Mouse (Mus musculus) heart, embryonic 14.5 days (tissue): ENCODE data around the gene Mfsd4b3. TPM values are rescaled to one million over a fixed set of nuclear protein-coding genes. Genes with fewer than 3 reads are reported as not detected.
A peak's percentile ranks its signal among the peaks of the same experiment; 100 is the strongest.
"Not testable (repeated sequence)": the region's sequence is repeated elsewhere in the genome, so short reads cannot be mapped to it uniquely, and the experiment has no call there.

Experiments used
- ATAC-seq: fragments of 200-750 bp; cut with Nextera tagmentation; 2 replicates; pipeline ENCODE4 v1.8.0; 2017; ENCODE audit warnings: low read depth, moderate TSS enrichment; ENCODE audit not compliant: insufficient number of reproducible peaks, insufficient read depth, low FRiP score
- H3K27ac ChIP-seq, 2 experiments: fragments of 200-500 bp in 1 of 2; fragments of 300-500 bp in 1 of 2; sonication (generic) in 1 of 2; replicated peaks in 1 of 2; 2 replicates each; pipeline ENCODE4 v1.5.1; 2012 to 2014; ENCODE audit warnings: low read depth in 2 of 2, low read length in 2 of 2, control low read depth in 1 of 2, mild to moderate bottlenecking in 1 of 2, mixed read lengths in 1 of 2; ENCODE audit not compliant: control insufficient read depth in 1 of 2, insufficient read depth in 1 of 2
- H3K27me3 ChIP-seq: fragments of 300-500 bp; sonication (generic); 2 replicates; pipeline ENCODE4 v1.6.1; 2014; ENCODE audit warnings: mild to moderate bottlenecking, low read length, control low read depth; ENCODE audit not compliant: control insufficient read depth, insufficient read depth
- H3K36me3 ChIP-seq: fragments of 300-500 bp; sonication (generic); 2 replicates; pipeline ENCODE4 v1.6.1; 2014; ENCODE audit warnings: mild to moderate bottlenecking, control low read depth, low read length, mixed read lengths; ENCODE audit not compliant: control insufficient read depth, insufficient read depth
- H3K4me1 ChIP-seq, 2 experiments: fragments of 200-500 bp in 1 of 2; fragments of 300-500 bp in 1 of 2; sonication (generic) in 1 of 2; 2 replicates each; pipeline ENCODE4 v1.6.1; 2012 to 2014; ENCODE audit warnings: low read length in 2 of 2, control low read depth in 1 of 2, mixed read lengths in 1 of 2; ENCODE audit not compliant: control insufficient read depth in 2 of 2, insufficient read depth in 2 of 2
- H3K4me2 ChIP-seq: fragments of 300-500 bp; sonication (generic); 2 replicates; pipeline ENCODE4 v1.6.1; 2014; ENCODE audit warnings: mild to moderate bottlenecking, low read length
- H3K4me3 ChIP-seq, 2 experiments: fragments of 200-500 bp in 1 of 2; fragments of 300-500 bp in 1 of 2; sonication (generic) in 1 of 2; 2 replicates each; pipeline ENCODE4 v1.5.1; 2012 to 2014; ENCODE audit warnings: low read length in 2 of 2, mild to moderate bottlenecking in 2 of 2, control low read depth in 1 of 2, low read depth in 1 of 2, moderate library complexity in 1 of 2; ENCODE audit not compliant: control insufficient read depth in 1 of 2, insufficient read depth in 1 of 2
- H3K9ac ChIP-seq: fragments of 300-500 bp; sonication (generic); 2 replicates; pipeline ENCODE4 v1.6.1; 2014; ENCODE audit warnings: mild to moderate bottlenecking, low read length
- H3K9me3 ChIP-seq: fragments of 300-500 bp; sonication (generic); 2 replicates; pipeline ENCODE4 v1.6.1; 2016; ENCODE audit warnings: low read length, control low read depth; ENCODE audit not compliant: control insufficient read depth
- WGBS: fragments of 180-500 bp; shearing (Covaris S2); extraction: QIAGEN DNeasy Blood & Tissue Kit; methylation state at CpG from one replicate; pipeline ENCODE4 v1.1.7; 2014; 5-methylcytosine and 5-hydroxymethylcytosine counted together
- polyA plus RNA-seq: library from polyadenylated mRNA; unstranded; fragments of >200 nt; fragmentation: Nextera tagmentation; extraction: Ambion mirVana; gene quantifications from 2 replicates; pipeline ENCODE4 v1.2.1, GENCODE M21; 2014

Mfsd4b3 gene
- polyA plus RNA-seq, 1 experiment from 2014 or later: 1.5 TPM

GRCm38 (mm10) chr10:39926616-39927139 is 33.3 kb downstream of the Mfsd4b3 start, which contains the start of gene Mfsd4b2:
Gene Mfsd4b2 (minus strand): TSS chr10:39926923.
- peak within 1 kb of the TSS; percentile 90 for H3K4me2 ChIP-seq
- H3K36me3 ChIP-seq: no peaks in the 10 kb centered on the region
- H3K27ac ChIP-seq: no peak within 1 kb of the TSS
- peak; percentile 47 for ATAC-seq
- under 1% methylated on average over 35 of the region's 41 CpGs for WGBS
- peaks cover 0 to 3% of the 10 kb centered on the region in 2 experiments; a peak in 1 of 4 replicates for H3K4me1 ChIP-seq
- H3K9me3 ChIP-seq: no peaks in the 10 kb centered on the region
- H3K9ac ChIP-seq: peak within 1 kb of the TSS; percentile 49
- peak within 1 kb of the TSS; percentile 45 to 53 for H3K4me3 ChIP-seq
- peaks cover 10% of the 10 kb centered on the region; the same call in 1 of the 2 replicates for H3K27me3 ChIP-seq

- 39% methylated on average over 8 of the region's 8 CpGs for WGBS
- H3K36me3 ChIP-seq, H3K4me2 ChIP-seq, H3K9me3 ChIP-seq, H3K9ac ChIP-seq, H3K27ac ChIP-seq, H3K4me3 ChIP-seq, ATAC-seq, H3K4me1 ChIP-seq, H3K27me3 ChIP-seq: not testable (repeated sequence)
These were observed 35.4 kb downstream of the Mfsd4b3 start for GRCm38 (mm10) chr10:39924556-39924955.

GRCm38 (mm10) chr10:39912616-39913015 is 47.3 kb downstream of the Mfsd4b3 start:
- no peak for ATAC-seq
- H3K9me3 ChIP-seq: no peaks in the 10 kb centered on the region
- no peaks in the 10 kb centered on the region for H3K27me3 ChIP-seq
- no peak overlapping the region for H3K4me3 ChIP-seq
- no peak overlapping the region for H3K27ac ChIP-seq
- no peaks in the 10 kb centered on the region for H3K4me1 ChIP-seq
- H3K9ac ChIP-seq: no peak overlapping the region
- no peaks in the 10 kb centered on the region for H3K36me3 ChIP-seq
- no peak overlapping the region for H3K4me2 ChIP-seq

GRCm38 (mm10) chr10:39908768-39909441 is 51.0 kb downstream of the Mfsd4b3 start:
- no peak for ATAC-seq
- H3K36me3 ChIP-seq: no peaks in the 10 kb centered on the region
- no peak overlapping the region for H3K27ac ChIP-seq
- WGBS: 46% methylated on average over 13 of the region's 13 CpGs
- peak overlapping the region; percentile 18 to 20; a peak in 2 of 4 replicates for H3K4me3 ChIP-seq
- no peaks in the 10 kb centered on the region for H3K9me3 ChIP-seq
- H3K4me2 ChIP-seq: peak overlapping the region; percentile 48
- no peaks in the 10 kb centered on the region for H3K27me3 ChIP-seq
- no peaks in the 10 kb centered on the region for H3K4me1 ChIP-seq
- H3K9ac ChIP-seq: no peak overlapping the region; the same call in 1 of the 2 replicates

GRCm38 (mm10) chr10:39906799-39907658 is 52.9 kb downstream of the Mfsd4b3 start:
- 64% methylated on average over 10 of the region's 10 CpGs for WGBS
- Histone ChIP-seq H3K9me3 (no peaks in the 10 kb centered on the region), H3K4me1 (no peaks in the 10 kb centered on the region), H3K36me3 (no peaks in the 10 kb centered on the region), H3K4me3 (no peak overlapping the region), H3K4me2 (no peak overlapping the region), H3K9ac (no peak overlapping the region), H3K27ac (no peak overlapping the region), H3K27me3 (no peaks in the 10 kb centered on the region)
- no peak for ATAC-seq

GRCm38 (mm10) chr10:39904191-39904590 is 55.8 kb downstream of the Mfsd4b3 start:
- Histone ChIP-seq H3K27me3 (no peaks in the 10 kb centered on the region), H3K9ac (no peak overlapping the region), H3K4me3 (no peak overlapping the region), H3K4me1 (peaks cover 0 to 2% of the 10 kb centered on the region in 2 experiments; a peak in 1 of 4 replicates), H3K36me3 (no peaks in the 10 kb centered on the region), H3K4me2 (no peak overlapping the region), H3K9me3 (no peaks in the 10 kb centered on the region), H3K27ac (no peak overlapping the region)
- WGBS: 76% methylated on average over 3 of the region's 3 CpGs
- ATAC-seq: no peak

GRCm38 (mm10) chr10:39898874-39899371 is 61.0 kb downstream of the Mfsd4b3 start, which contains the start of gene Mfsd4b4:
Gene Mfsd4b4 (minus strand): TSS chr10:39899238.
- H3K9me3 ChIP-seq: no peaks in the 10 kb centered on the region
- H3K4me3 ChIP-seq: peak within 1 kb of the TSS; percentile 64 to 95
- under 1% methylated on average over 41 of the region's 41 CpGs for WGBS
- peaks cover 5% of the 10 kb centered on the region in 2 experiments for H3K4me1 ChIP-seq
- H3K4me2 ChIP-seq: peak within 1 kb of the TSS; percentile 74
- no peaks in the 10 kb centered on the region for H3K27me3 ChIP-seq
- H3K27ac ChIP-seq: peak within 1 kb of the TSS; percentile 83 to 84
- peak within 1 kb of the TSS; percentile 89 for H3K9ac ChIP-seq
- H3K36me3 ChIP-seq: peaks cover under 1% of the 10 kb centered on the region; the same call in 1 of the 2 replicates
- peak; percentile 93 for ATAC-seq
